Mouse (Mus musculus): ENCODE data around the gene Abhd12. TPM values are rescaled to one million over a fixed set of nuclear protein-coding genes. Genes with fewer than 3 reads are reported as not detected.

The Abhd12 gene
- polyA plus RNA-seq, 1 experiment from 2014 or later: 44.1 TPM

GRCm38 (mm10) chr2:150922165-150922564 lies 17.6 kb upstream of the Abhd12 start:
- Histone ChIP-seq H3K27me3 (ENCODE audit: control insufficient read depth, insufficient read depth, low read length) (no peaks in the 10 kb centered on the region), H3K27ac (replicated peaks in 1 of 2; ENCODE audit: control insufficient read depth in 1 of 2, insufficient read depth in 1 of 2, low read depth in 2 of 2, low read length in 2 of 2) (peak overlapping the region; percentile 9 to 33; a peak in 1 of 4 replicates), H3K4me3 (ENCODE audit: control insufficient read depth in 1 of 2, insufficient read depth in 1 of 2, low read depth in 1 of 2, low read length in 2 of 2) (no peak overlapping the region), H3K4me2 (ENCODE audit: low read length) (no peak overlapping the region), H3K9ac (ENCODE audit: low read length) (no peak overlapping the region), H3K9me3 (ENCODE audit: control insufficient read depth, low read length) (no peaks in the 10 kb centered on the region), H3K4me1 (ENCODE audit: control insufficient read depth in 2 of 2, insufficient read depth in 2 of 2, low read length in 2 of 2) (peaks cover 3 to 7% of the 10 kb centered on the region in 2 experiments; a peak in 3 of 4 replicates), H3K36me3 (ENCODE audit: control insufficient read depth, insufficient read depth, low read length) (peaks cover 28% of the 10 kb centered on the region; the same call in 1 of the 2 replicates)
- WGBS: 63% methylated on average over 4 of the region's 4 CpGs
- no peak for ATAC-seq (ENCODE audit: insufficient number of reproducible peaks, insufficient read depth, low FRiP score, low read depth)

- H3K4me3 ChIP-seq (ENCODE audit: control insufficient read depth in 1 of 2, insufficient read depth in 1 of 2, low read depth in 1 of 2, low read length in 2 of 2): no peak overlapping the region
- no peaks in the 10 kb centered on the region for H3K9me3 ChIP-seq (ENCODE audit: control insufficient read depth, low read length)
- no peak overlapping the region; a peak in 1 of 4 replicates for H3K27ac ChIP-seq (replicated peaks in 1 of 2; ENCODE audit: control insufficient read depth in 1 of 2, insufficient read depth in 1 of 2, low read depth in 2 of 2, low read length in 2 of 2)
- 76% methylated on average over 6 of the region's 6 CpGs for WGBS
- no peaks in the 10 kb centered on the region for H3K27me3 ChIP-seq (ENCODE audit: control insufficient read depth, insufficient read depth, low read length)
- H3K36me3 ChIP-seq (ENCODE audit: control insufficient read depth, insufficient read depth, low read length): peaks cover 28% of the 10 kb centered on the region; the same call in 1 of the 2 replicates
- no peak for ATAC-seq (ENCODE audit: insufficient number of reproducible peaks, insufficient read depth, low FRiP score, low read depth)
- 0 out of 2 replicates have a peak overlapping the region, but pooled peaks have one; percentile 11 for H3K9ac ChIP-seq (ENCODE audit: low read length)
- peaks cover 3 to 7% of the 10 kb centered on the region in 2 experiments; a peak in 3 of 4 replicates for H3K4me1 ChIP-seq (ENCODE audit: control insufficient read depth in 2 of 2, insufficient read depth in 2 of 2, low read length in 2 of 2)
- no peak overlapping the region for H3K4me2 ChIP-seq (ENCODE audit: low read length)
Observed at GRCm38 (mm10) chr2:150921697-150922096, 17.2 kb upstream of the Abhd12 start.

GRCm38 (mm10) chr2:150920543-150920942 lies 16.0 kb upstream of the Abhd12 start:
- H3K36me3 ChIP-seq (ENCODE audit: control insufficient read depth, insufficient read depth, low read length): peaks cover 22% of the 10 kb centered on the region; the same call in 1 of the 2 replicates
- no peak overlapping the region for H3K4me3 ChIP-seq (ENCODE audit: control insufficient read depth in 1 of 2, insufficient read depth in 1 of 2, low read depth in 1 of 2, low read length in 2 of 2)
- no peaks in the 10 kb centered on the region for H3K27me3 ChIP-seq (ENCODE audit: control insufficient read depth, insufficient read depth, low read length)
- H3K4me2 ChIP-seq (ENCODE audit: low read length): no peak overlapping the region
- no peak overlapping the region for H3K9ac ChIP-seq (ENCODE audit: low read length)
- H3K4me1 ChIP-seq (ENCODE audit: control insufficient read depth in 2 of 2, insufficient read depth in 2 of 2, low read length in 2 of 2): peaks cover 3 to 7% of the 10 kb centered on the region in 2 experiments; a peak in 3 of 4 replicates
- 92% methylated on average over 3 of the region's 3 CpGs for WGBS
- no peak for ATAC-seq (ENCODE audit: insufficient number of reproducible peaks, insufficient read depth, low FRiP score, low read depth)
- H3K9me3 ChIP-seq (ENCODE audit: control insufficient read depth, low read length): no peaks in the 10 kb centered on the region
- no peak overlapping the region for H3K27ac ChIP-seq (replicated peaks in 1 of 2; ENCODE audit: control insufficient read depth in 1 of 2, insufficient read depth in 1 of 2, low read depth in 2 of 2, low read length in 2 of 2)

- ATAC-seq (ENCODE audit: insufficient number of reproducible peaks, insufficient read depth, low FRiP score, low read depth): no peak
- Histone ChIP-seq H3K9ac (ENCODE audit: low read length) (no peak overlapping the region), H3K4me1 (ENCODE audit: control insufficient read depth in 2 of 2, insufficient read depth in 2 of 2, low read length in 2 of 2) (peaks cover 3 to 7% of the 10 kb centered on the region in 2 experiments; a peak in 3 of 4 replicates), H3K4me3 (ENCODE audit: control insufficient read depth in 1 of 2, insufficient read depth in 1 of 2, low read depth in 1 of 2, low read length in 2 of 2) (no peak overlapping the region), H3K36me3 (ENCODE audit: control insufficient read depth, insufficient read depth, low read length) (peaks cover 27% of the 10 kb centered on the region; the same call in 1 of the 2 replicates), H3K9me3 (ENCODE audit: control insufficient read depth, low read length) (no peaks in the 10 kb centered on the region), H3K4me2 (ENCODE audit: low read length) (no peak overlapping the region), H3K27me3 (ENCODE audit: control insufficient read depth, insufficient read depth, low read length) (no peaks in the 10 kb centered on the region), H3K27ac (replicated peaks in 1 of 2; ENCODE audit: control insufficient read depth in 1 of 2, insufficient read depth in 1 of 2, low read depth in 2 of 2, low read length in 2 of 2) (no peak overlapping the region)
- WGBS: 85% methylated on average over 3 of the region's 3 CpGs
Observed at GRCm38 (mm10) chr2:150918720-150919119, 14.2 kb upstream of the Abhd12 start.

- Histone ChIP-seq H3K4me3 (ENCODE audit: control insufficient read depth in 1 of 2, insufficient read depth in 1 of 2, low read depth in 1 of 2, low read length in 2 of 2) (no peak overlapping the region), H3K4me2 (ENCODE audit: low read length) (no peak overlapping the region), H3K36me3 (ENCODE audit: control insufficient read depth, insufficient read depth, low read length) (peaks cover 27% of the 10 kb centered on the region; the same call in 1 of the 2 replicates), H3K9ac (ENCODE audit: low read length) (no peak overlapping the region), H3K27ac (replicated peaks in 1 of 2; ENCODE audit: control insufficient read depth in 1 of 2, insufficient read depth in 1 of 2, low read depth in 2 of 2, low read length in 2 of 2) (no peak overlapping the region), H3K27me3 (ENCODE audit: control insufficient read depth, insufficient read depth, low read length) (no peaks in the 10 kb centered on the region), H3K4me1 (ENCODE audit: control insufficient read depth in 2 of 2, insufficient read depth in 2 of 2, low read length in 2 of 2) (no peaks in the 10 kb centered on the region), H3K9me3 (ENCODE audit: control insufficient read depth, low read length) (no peaks in the 10 kb centered on the region)
- 72% methylated on average over 5 of the region's 5 CpGs for WGBS
- no peak for ATAC-seq (ENCODE audit: insufficient number of reproducible peaks, insufficient read depth, low FRiP score, low read depth)
Observed at GRCm38 (mm10) chr2:150915786-150916185, 11.2 kb upstream of the Abhd12 start.

- Histone ChIP-seq H3K27me3 (ENCODE audit: control insufficient read depth, insufficient read depth, low read length) (no peaks in the 10 kb centered on the region), H3K27ac (replicated peaks in 1 of 2; ENCODE audit: control insufficient read depth in 1 of 2, insufficient read depth in 1 of 2, low read depth in 2 of 2, low read length in 2 of 2) (no peak overlapping the region), H3K4me1 (ENCODE audit: control insufficient read depth in 2 of 2, insufficient read depth in 2 of 2, low read length in 2 of 2) (peaks cover 0 to 4% of the 10 kb centered on the region in 2 experiments; a peak in 1 of 4 replicates), H3K36me3 (ENCODE audit: control insufficient read depth, insufficient read depth, low read length) (peaks cover 27% of the 10 kb centered on the region; the same call in 1 of the 2 replicates), H3K9ac (ENCODE audit: low read length) (no peak overlapping the region), H3K9me3 (ENCODE audit: control insufficient read depth, low read length) (no peaks in the 10 kb centered on the region), H3K4me2 (ENCODE audit: low read length) (no peak overlapping the region), H3K4me3 (ENCODE audit: control insufficient read depth in 1 of 2, insufficient read depth in 1 of 2, low read depth in 1 of 2, low read length in 2 of 2) (no peak overlapping the region)
- WGBS: 76% methylated on average over 4 of the region's 4 CpGs
- no peak for ATAC-seq (ENCODE audit: insufficient number of reproducible peaks, insufficient read depth, low FRiP score, low read depth)
Observed at GRCm38 (mm10) chr2:150914781-150915515, 10.4 kb upstream of the Abhd12 start.

GRCm38 (mm10) chr2:150910295-150910881 lies 5.8 kb upstream of the Abhd12 start:
- H3K27me3 ChIP-seq (ENCODE audit: control insufficient read depth, insufficient read depth, low read length): no peaks in the 10 kb centered on the region
- no peak for ATAC-seq (ENCODE audit: insufficient number of reproducible peaks, insufficient read depth, low FRiP score, low read depth)
- H3K4me1 ChIP-seq (ENCODE audit: control insufficient read depth in 2 of 2, insufficient read depth in 2 of 2, low read length in 2 of 2): peaks cover 0 to 4% of the 10 kb centered on the region in 2 experiments; a peak in 1 of 4 replicates
- peak overlapping the region; percentile 70 for H3K9ac ChIP-seq (ENCODE audit: low read length)
- peak overlapping the region; percentile 72 to 83; a peak in 3 of 4 replicates for H3K4me3 ChIP-seq (ENCODE audit: control insufficient read depth in 1 of 2, insufficient read depth in 1 of 2, low read depth in 1 of 2, low read length in 2 of 2)
- H3K4me2 ChIP-seq (ENCODE audit: low read length): peak overlapping the region; percentile 74
- no peak overlapping the region for H3K27ac ChIP-seq (replicated peaks in 1 of 2; ENCODE audit: control insufficient read depth in 1 of 2, insufficient read depth in 1 of 2, low read depth in 2 of 2, low read length in 2 of 2)
- H3K36me3 ChIP-seq (ENCODE audit: control insufficient read depth, insufficient read depth, low read length): 0 out of 2 replicates have a peak, but pooled peaks cover 4% of the 10 kb centered on the region
- 51% methylated on average over 8 of the region's 10 CpGs for WGBS
- no peaks in the 10 kb centered on the region for H3K9me3 ChIP-seq (ENCODE audit: control insufficient read depth, low read length)
